Mouse (Mus musculus) embryonic facial prominence, embryonic 11.5 days (tissue): ENCODE data around the gene Arhgap21. TPM values are rescaled to one million over a fixed set of nuclear protein-coding genes. Genes with fewer than 3 reads are reported as not detected.
A peak's percentile ranks its signal among the peaks of the same experiment; 100 is the strongest.

Source experiments
- ATAC-seq: fragments of 200-750 bp; cut with Nextera tagmentation; replicated peaks from 2 replicates; pipeline ENCODE4 v1.8.0; 2017; ENCODE audit warnings: low read depth; ENCODE audit not compliant: insufficient number of reproducible peaks, low FRiP score, low TSS enrichment
- DNase-seq: peaks from one replicate; pipeline ENCODE4 v3.0.0-alpha.2; 2015; ENCODE audit warnings: low spot score
- H3K27ac ChIP-seq: fragments of 300-500 bp; sonication (generic); replicated peaks from 2 replicates; pipeline ENCODE4 v1.5.1; 2014; ENCODE audit warnings: mild to moderate bottlenecking, low read depth, low read length, control low read depth
- H3K27me3 ChIP-seq: fragments of 300-500 bp; sonication (generic); 2 replicates; pipeline ENCODE4 v1.6.1; 2014; ENCODE audit warnings: mild to moderate bottlenecking, low read length, moderate library complexity, mixed read lengths; ENCODE audit not compliant: control insufficient read depth, insufficient read depth
- H3K36me3 ChIP-seq: fragments of 300-500 bp; sonication (generic); replicated peaks from 2 replicates; pipeline ENCODE4 v1.6.1; 2014; ENCODE audit warnings: low read depth, mild to moderate bottlenecking, low read length, moderate library complexity, mixed read lengths; ENCODE audit not compliant: control insufficient read depth, insufficient read depth
- H3K4me1 ChIP-seq: fragments of 300-500 bp; sonication (generic); 2 replicates; pipeline ENCODE4 v1.6.1; 2014; ENCODE audit warnings: low read length, mixed read lengths; ENCODE audit not compliant: control insufficient read depth, insufficient read depth
- H3K4me2 ChIP-seq: fragments of 300-500 bp; sonication (generic); 2 replicates; pipeline ENCODE4 v1.6.1; 2014; ENCODE audit warnings: low read depth, mild to moderate bottlenecking, control low read depth, low read length, moderate library complexity
- H3K4me3 ChIP-seq: fragments of 300-500 bp; sonication (generic); 2 replicates; pipeline ENCODE4 v1.5.1; 2014; ENCODE audit warnings: low read depth, low read length, control low read depth
- H3K9ac ChIP-seq: fragments of 300-500 bp; sonication (generic); replicated peaks from 2 replicates; pipeline ENCODE4 v1.6.1; 2014; ENCODE audit warnings: mild to moderate bottlenecking, control low read depth, low read length
- H3K9me3 ChIP-seq: fragments of 300-500 bp; sonication (generic); replicated peaks from 2 replicates; pipeline ENCODE4 v1.6.1; 2016; ENCODE audit warnings: mild to moderate bottlenecking, low read length, inconsistent platforms, mixed read lengths; ENCODE audit not compliant: control insufficient read depth
- WGBS: fragments of 180-500 bp; shearing (Covaris S2); extraction: QIAGEN DNeasy Blood & Tissue Kit; methylation state at CpG from one replicate; pipeline ENCODE4 v1.1.7; 2014; 5-methylcytosine and 5-hydroxymethylcytosine counted together
- polyA plus RNA-seq: library from polyadenylated mRNA; unstranded; fragments of >200 nt; fragmentation: Nextera tagmentation; extraction: Ambion mirVana; gene quantifications from 2 replicates; pipeline ENCODE4 v1.2.1, GENCODE M21; 2014

Arhgap21 gene
- polyA plus RNA-seq, 1 experiment from 2014 or later, result 23.8 TPM

- Histone ChIP-seq H3K4me1 (no peaks in the 10 kb centered on the region), H3K9me3 (no peaks in the 10 kb centered on the region), H3K36me3 (no peaks in the 10 kb centered on the region), H3K27ac (no peak overlapping the region), H3K4me2 (no peak overlapping the region), H3K9ac (no peak overlapping the region), H3K4me3 (no peak overlapping the region), H3K27me3 (no peaks in the 10 kb centered on the region)
- ATAC-seq (no peak), DNase-seq (no peak)
- WGBS, result 86% methylated on average over 1 of the region's 1 CpGs
These were observed 10.7 kb downstream of the Arhgap21 start for GRCm38 (mm10) chr2:20957995-20958394.

- DNase-seq (no peak), ATAC-seq (no peak)
- H3K4me2 ChIP-seq, result no peak overlapping the region
- no peaks in the 10 kb centered on the region for H3K4me1 ChIP-seq
- H3K9me3 ChIP-seq, result no peaks in the 10 kb centered on the region
- H3K4me3 ChIP-seq, result no peak overlapping the region
- H3K27ac ChIP-seq, result no peak overlapping the region
- WGBS, result 80% methylated on average over 5 of the region's 5 CpGs
- H3K27me3 ChIP-seq, result no peaks in the 10 kb centered on the region
- no peaks in the 10 kb centered on the region for H3K36me3 ChIP-seq
- no peak overlapping the region for H3K9ac ChIP-seq
These were observed 12.0 kb downstream of the Arhgap21 start for GRCm38 (mm10) chr2:20956716-20957115.

- ATAC-seq (no peak), DNase-seq (no peak)
- H3K4me2 ChIP-seq, result no peak overlapping the region
- H3K27ac ChIP-seq, result no peak overlapping the region
- H3K27me3 ChIP-seq, result no peaks in the 10 kb centered on the region
- H3K9me3 ChIP-seq, result no peaks in the 10 kb centered on the region
- no peak overlapping the region for H3K9ac ChIP-seq
- H3K4me3 ChIP-seq, result no peak overlapping the region
- 66% methylated on average over 6 of the region's 6 CpGs for WGBS
- H3K36me3 ChIP-seq, result no peaks in the 10 kb centered on the region
- no peaks in the 10 kb centered on the region for H3K4me1 ChIP-seq
These were observed 12.7 kb downstream of the Arhgap21 start for GRCm38 (mm10) chr2:20955996-20956395.

GRCm38 (mm10) chr2:20955376-20955775, 13.3 kb downstream of the Arhgap21 start:
- Histone ChIP-seq H3K9ac (no peak overlapping the region), H3K27me3 (no peaks in the 10 kb centered on the region), H3K27ac (no peak overlapping the region), H3K9me3 (no peaks in the 10 kb centered on the region), H3K4me1 (no peaks in the 10 kb centered on the region), H3K4me2 (no peak overlapping the region), H3K36me3 (no peaks in the 10 kb centered on the region), H3K4me3 (no peak overlapping the region)
- no peak for ATAC-seq
- 77% methylated on average over 8 of the region's 8 CpGs for WGBS
- DNase-seq, result no peak

- H3K4me3 ChIP-seq, result no peak overlapping the region
These were observed 16.0 kb downstream of the Arhgap21 start for GRCm38 (mm10) chr2:20952716-20953115.

GRCm38 (mm10) chr2:20949168-20949567, 19.5 kb downstream of the Arhgap21 start:
- no peaks in the 10 kb centered on the region for H3K9me3 ChIP-seq
- no peak overlapping the region for H3K9ac ChIP-seq
- WGBS, result 90% methylated on average over 3 of the region's 3 CpGs
- no peaks in the 10 kb centered on the region for H3K36me3 ChIP-seq
- no peak for DNase-seq
- H3K27me3 ChIP-seq, result no peaks in the 10 kb centered on the region
- H3K4me2 ChIP-seq, result no peak overlapping the region
- ATAC-seq, result no peak
- H3K4me1 ChIP-seq, result no peaks in the 10 kb centered on the region
- H3K27ac ChIP-seq, result no peak overlapping the region
- H3K4me3 ChIP-seq, result no peak overlapping the region

More at GRCm38 (mm10) chr2:20952716-20953115, 16.0 kb downstream of the Arhgap21 start:
- DNase-seq, result peak; percentile 48
- no peak overlapping the region for H3K27ac ChIP-seq
- no peak; the same call in 1 of the 2 replicates for ATAC-seq
- H3K4me2 ChIP-seq, result no peak overlapping the region
- H3K27me3 ChIP-seq, result no peaks in the 10 kb centered on the region
- H3K36me3 ChIP-seq, result no peaks in the 10 kb centered on the region
- WGBS, result 22% methylated on average over 4 of the region's 4 CpGs
- H3K4me1 ChIP-seq, result no peaks in the 10 kb centered on the region
- H3K9me3 ChIP-seq, result no peaks in the 10 kb centered on the region
- H3K9ac ChIP-seq, result no peak overlapping the region

- Histone ChIP-seq H3K4me3 (no peak overlapping the region), H3K4me2 (no peak overlapping the region), H3K27ac (no peak overlapping the region), H3K4me1 (no peaks in the 10 kb centered on the region), H3K9ac (no peak overlapping the region), H3K36me3 (no peaks in the 10 kb centered on the region), H3K9me3 (no peaks in the 10 kb centered on the region), H3K27me3 (no peaks in the 10 kb centered on the region)
- DNase-seq, result no peak
- 71% methylated on average over 1 of the region's 1 CpGs for WGBS
- no peak for ATAC-seq
These were observed 21.6 kb downstream of the Arhgap21 start for GRCm38 (mm10) chr2:20947036-20947435.

GRCm38 (mm10) chr2:20945596-20945995, 23.1 kb downstream of the Arhgap21 start:
- no peak for ATAC-seq
- no peaks in the 10 kb centered on the region for H3K27me3 ChIP-seq
- DNase-seq, result no peak

More at GRCm38 (mm10) chr2:20945596-20945995, 23.1 kb downstream of the Arhgap21 start:
- Histone ChIP-seq H3K9ac (no peak overlapping the region), H3K36me3 (no peaks in the 10 kb centered on the region), H3K9me3 (no peaks in the 10 kb centered on the region), H3K27ac (no peak overlapping the region), H3K4me3 (no peak overlapping the region), H3K4me2 (no peak overlapping the region), H3K4me1 (no peaks in the 10 kb centered on the region)
- 89% methylated on average over 5 of the region's 5 CpGs for WGBS
